Mouse (Mus musculus): ENCODE measurements around the gene Sec16b.

- TF ChIP-seq POLR2A (IDR thresholded peaks at IDR 0.05; ENCODE audit: borderline replicate concordance, extremely low read depth, insufficient read depth, insufficient read length, poor library complexity, severe bottlenecking) (no peak), CTCF (IDR thresholded peaks at IDR 0.05; ENCODE audit: borderline replicate concordance, extremely low read depth, insufficient read depth, insufficient read length) (no peak)
Observed at GRCm38 (mm10) chr1:157586556-157586955, 80.0 kb downstream of the Sec16b start.

All from brain, embryonic 14.5 days (tissue).